Mouse (Mus musculus): ENCODE measurements at regions not wholly inside any gene's neighbourhood (a gene's known extent, or its start where the extent isn't known, plus 50 kb on each side); places are given as distances from the start of the nearest gene placed in this dataset.

GRCm38 (mm10) chr5:27963765-27964164 is 107.4 kb upstream of the Insig1 start:
- DNase-seq: no peak

DNA sequence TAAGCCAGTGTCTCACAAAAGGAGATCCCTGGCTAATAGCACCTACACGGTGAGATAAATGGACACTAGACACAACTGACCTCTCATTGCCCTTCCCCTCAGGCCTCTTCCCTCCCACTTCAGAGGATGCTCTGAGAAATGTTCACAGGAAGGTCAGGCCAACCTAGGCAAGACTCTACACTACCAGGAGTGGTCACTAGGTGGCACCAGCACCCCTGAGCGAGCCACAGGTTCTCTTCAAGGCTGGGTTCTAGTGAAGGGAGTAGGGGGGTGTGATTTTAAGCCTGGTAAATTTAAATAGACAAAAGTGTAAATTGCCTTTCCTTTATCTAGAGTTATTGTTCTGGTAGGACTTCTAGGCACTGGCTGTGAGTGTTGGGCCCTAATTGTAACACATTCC is 76.0 kb upstream of the Insig1 start:
- peak; percentile 54 to 88 for DNase-seq

GRCm38 (mm10) chr5:27997751-27998150 is 73.4 kb upstream of the Insig1 start:
- no peak for DNase-seq

DNA sequence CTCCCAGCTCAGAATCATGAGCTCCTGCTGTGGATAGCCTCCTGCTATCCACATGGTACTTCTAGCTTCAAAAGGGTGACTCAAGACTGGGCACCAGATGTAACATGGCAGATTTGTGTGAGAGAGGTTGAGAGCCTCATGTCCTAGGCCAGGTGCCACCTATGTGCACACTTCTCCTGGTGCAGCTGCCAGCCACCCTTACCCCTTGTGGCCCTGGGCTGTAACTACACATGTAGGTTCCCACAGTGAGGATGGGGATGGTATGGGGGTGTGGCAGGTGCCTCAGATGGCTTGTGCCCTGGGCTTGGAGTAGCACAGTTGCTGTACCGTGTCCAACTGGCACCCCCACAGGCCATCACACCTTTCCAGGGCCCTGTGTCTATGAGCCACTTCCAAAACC is 68.2 kb upstream of the Insig1 start:
- DNase-seq: no peak

- no peak for DNase-seq
These were observed 67.2 kb upstream of the Insig1 start for GRCm38 (mm10) chr5:28003756-28004486.

- DNase-seq: no peak
These were observed 66.7 kb upstream of the Insig1 start for GRCm38 (mm10) chr5:28004487-28004827.

- no peak for DNase-seq
These were observed 61.8 kb upstream of the Insig1 start for GRCm38 (mm10) chr5:28009386-28009785.

- no peak for DNase-seq
These were observed 61.3 kb upstream of the Insig1 start for GRCm38 (mm10) chr5:28009871-28010270.

DNA sequence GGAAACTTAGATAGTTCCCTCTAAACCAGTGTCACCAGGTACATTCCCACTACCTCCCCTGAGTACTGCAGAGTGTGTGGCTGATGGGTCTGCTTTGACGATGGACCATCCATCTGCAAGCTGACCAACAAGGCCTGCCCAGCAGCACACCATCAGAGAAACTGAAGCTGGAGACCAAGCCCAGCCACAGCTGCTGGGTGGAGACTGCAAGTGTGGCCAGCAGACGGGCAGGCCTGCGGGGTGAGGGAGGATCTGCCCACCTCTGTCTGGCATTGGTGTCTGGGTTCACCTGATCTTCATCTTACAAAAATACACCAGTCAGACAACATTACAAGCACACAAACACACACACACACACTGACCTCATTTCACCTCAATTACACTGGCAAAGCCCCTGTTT is 60.6 kb upstream of the Insig1 start:
- no peak for DNase-seq

DNA sequence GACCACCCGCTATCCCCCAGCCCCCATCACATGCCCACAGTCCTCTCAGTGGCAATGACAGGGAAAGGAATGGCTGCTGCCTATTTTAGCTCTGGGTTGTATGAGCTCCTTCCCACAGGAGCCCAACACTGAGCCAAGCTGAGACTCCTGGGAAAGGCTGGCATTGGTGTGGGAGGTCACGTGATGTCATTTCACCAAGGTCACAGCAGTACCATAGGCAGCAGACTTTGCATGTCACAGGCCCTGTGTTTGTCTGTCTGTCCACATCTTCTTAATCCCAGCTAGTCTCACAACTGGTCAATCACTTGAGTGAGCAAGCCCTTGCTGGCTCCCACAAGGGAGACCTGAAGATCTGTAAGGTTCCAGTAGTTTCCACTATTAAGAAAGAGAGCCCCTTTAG is 58.7 kb upstream of the Insig1 start:
- DNase-seq: no peak

- DNase-seq: no peak
These were observed 57.4 kb upstream of the Insig1 start for GRCm38 (mm10) chr5:28013619-28014273.

DNA sequence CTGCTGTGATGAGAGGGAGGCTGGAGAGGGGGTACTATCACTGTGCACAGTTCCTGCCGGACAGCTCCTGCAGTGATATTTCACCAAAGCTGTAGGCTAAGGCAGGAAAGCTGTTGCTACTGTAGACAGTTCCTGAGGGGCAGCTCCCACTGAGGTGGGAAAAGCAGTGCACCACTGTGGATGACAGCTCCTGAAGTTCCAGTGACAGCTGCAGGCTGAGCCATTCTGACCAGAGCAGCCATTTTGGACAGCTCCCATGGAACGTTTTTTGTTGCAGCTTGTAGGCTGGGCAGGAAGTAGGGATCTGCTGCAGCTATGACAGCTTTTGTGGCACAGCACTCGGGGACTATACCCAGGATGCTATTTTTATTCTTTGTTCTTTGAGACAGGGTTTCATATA is 51.3 kb upstream of the Insig1 start:
- no peak for DNase-seq
